Mouse (Mus musculus) forebrain, embryonic 14.5 days (tissue): ENCODE measurements around the gene Fstl3. TPM values are rescaled to one million over a fixed set of nuclear protein-coding genes. Genes with fewer than 3 reads are reported as not detected.

Experiments
- ATAC-seq: fragments of 200-750 bp; cut with Nextera tagmentation; 2 replicates; pipeline ENCODE4 v1.8.0; 2017; ENCODE audit warnings: mild to moderate bottlenecking, moderate library complexity
- DNase-seq: peaks from one replicate; pipeline ENCODE4 v3.0.0-alpha.2; 2015; ENCODE audit warnings: low spot score
- H3K27ac ChIP-seq: fragments of 300-500 bp; sonication (generic); 2 replicates; pipeline ENCODE4 v1.5.1; 2014; ENCODE audit warnings: low read depth, mild to moderate bottlenecking, control low read depth, low read length, moderate library complexity
- H3K27me3 ChIP-seq: fragments of 300-500 bp; sonication (generic); replicated peaks from 2 replicates; pipeline ENCODE4 v1.6.1; 2014; ENCODE audit warnings: low read length, control low read depth, mixed read lengths; ENCODE audit not compliant: control insufficient read depth, insufficient read depth
- H3K36me3 ChIP-seq: fragments of 300-500 bp; sonication (generic); 2 replicates; pipeline ENCODE4 v1.6.1; 2014; ENCODE audit warnings: low read length, control low read depth; ENCODE audit not compliant: control insufficient read depth, insufficient read depth
- H3K4me1 ChIP-seq: fragments of 300-500 bp; sonication (generic); 2 replicates; pipeline ENCODE4 v1.6.1; 2014; ENCODE audit warnings: antibody characterized with exemption, low read length, control low read depth; ENCODE audit not compliant: control insufficient read depth, insufficient read depth
- H3K4me2 ChIP-seq: fragments of 300-500 bp; sonication (generic); 2 replicates; pipeline ENCODE4 v1.6.1; 2014; ENCODE audit warnings: mild to moderate bottlenecking, control low read depth, low read length
- H3K4me3 ChIP-seq: fragments of 300-500 bp; sonication (generic); 2 replicates; pipeline ENCODE4 v1.5.1; 2014; ENCODE audit warnings: low read depth, low read length, control low read depth
- H3K9ac ChIP-seq: fragments of 300-500 bp; sonication (generic); 2 replicates; pipeline ENCODE4 v1.6.1; 2014; ENCODE audit warnings: mild to moderate bottlenecking, low read length, control low read depth, moderate library complexity
- H3K9me3 ChIP-seq: fragments of 300-500 bp; sonication (generic); replicated peaks from 2 replicates; pipeline ENCODE4 v1.6.1; 2016; ENCODE audit warnings: low read length, control low read depth, mixed read lengths; ENCODE audit not compliant: control insufficient read depth
- WGBS: fragments of 180-500 bp; shearing (Covaris S2); extraction: QIAGEN DNeasy Blood & Tissue Kit; methylation state at CpG from one replicate; pipeline ENCODE4 v1.1.7; 2014; 5-methylcytosine and 5-hydroxymethylcytosine counted together
- polyA plus RNA-seq: library from polyadenylated mRNA; unstranded; fragments of >200 nt; fragmentation: Nextera tagmentation; extraction: Ambion mirVana; gene quantifications from 2 replicates; pipeline ENCODE4 v1.2.1, GENCODE M21; 2014

Fstl3 gene
- 0.58 and 0.96 TPM in 2 replicates for polyA plus RNA-seq

DNA sequence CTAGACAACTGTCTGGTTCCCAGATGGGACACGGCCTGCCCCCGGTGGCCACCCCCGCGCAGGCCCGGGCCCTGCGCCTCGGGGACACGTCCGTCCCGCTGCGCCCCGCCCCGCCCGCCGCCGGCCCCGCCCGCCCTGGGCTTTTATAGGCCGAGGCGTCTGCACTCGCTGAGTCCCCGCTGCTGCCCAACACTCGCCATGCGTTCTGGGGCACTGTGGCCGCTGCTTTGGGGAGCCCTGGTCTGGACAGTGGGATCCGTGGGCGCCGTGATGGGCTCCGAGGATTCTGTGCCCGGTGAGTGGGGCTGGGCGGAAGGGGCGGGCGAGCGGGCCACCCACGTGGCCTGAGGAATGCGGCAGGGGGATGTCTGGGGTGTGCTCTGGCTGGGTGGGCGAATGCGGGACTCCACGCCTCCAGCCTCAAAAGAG lies at the start of gene Fstl3:
Gene Fstl3 (plus strand): TSS at position 170 of the 429 bp plus-strand sequence.
- Histone ChIP-seq H3K4me1 (peaks cover 9% of the 10 kb centered on the region), H3K27me3 (peaks cover 37% of the 10 kb centered on the region), H3K36me3 (no peaks in the 10 kb centered on the region), H3K9me3 (no peaks in the 10 kb centered on the region), H3K9ac (peak within 1 kb of the TSS; percentile 17; the same call in 1 of the 2 replicates), H3K4me2 (peak within 1 kb of the TSS; percentile 44), H3K4me3 (0 out of 2 replicates have a peak within 1 kb of the TSS, but pooled peaks have one; percentile 1), H3K27ac (no peak within 1 kb of the TSS)
- WGBS = 3% methylated on average over 39 of the region's 39 CpGs
- DNase-seq = no peak
- ATAC-seq = no peak

GRCm38 (mm10) chr10:79728323-79729249 lies 48.5 kb upstream of the Fstl3 start:
- Histone ChIP-seq H3K4me2 (no peak overlapping the region), H3K4me1 (no peaks in the 10 kb centered on the region), H3K27me3 (no peaks in the 10 kb centered on the region), H3K36me3 (peaks cover under 1% of the 10 kb centered on the region; the same call in 1 of the 2 replicates), H3K9me3 (no peaks in the 10 kb centered on the region), H3K27ac (no peak overlapping the region), H3K4me3 (no peak overlapping the region), H3K9ac (no peak overlapping the region)
- WGBS = 76% methylated on average over 28 of the region's 28 CpGs
- ATAC-seq (no peak), DNase-seq (no peak)

GRCm38 (mm10) chr10:79729357-79729965 lies 47.6 kb upstream of the Fstl3 start:
- no peaks in the 10 kb centered on the region for H3K9me3 ChIP-seq
- no peak overlapping the region for H3K9ac ChIP-seq
- DNase-seq = no peak
- no peak overlapping the region for H3K27ac ChIP-seq
- H3K4me1 ChIP-seq = no peaks in the 10 kb centered on the region
- H3K4me2 ChIP-seq = no peak overlapping the region
- H3K4me3 ChIP-seq = no peak overlapping the region
- H3K36me3 ChIP-seq = peaks cover 9% of the 10 kb centered on the region; the same call in 1 of the 2 replicates
- 0 out of 2 replicates have a peak, but pooled peaks have one; percentile 27 for ATAC-seq
- H3K27me3 ChIP-seq = no peaks in the 10 kb centered on the region
- 69% methylated on average over 13 of the region's 13 CpGs for whole genome bisulfite sequencing

GRCm38 (mm10) chr10:79732500-79732899 lies 44.6 kb upstream of the Fstl3 start:
- ATAC-seq (no peak), DNase-seq (no peak)
- H3K4me2 ChIP-seq = no peak overlapping the region
- 96% methylated on average over 1 of the region's 1 CpGs for WGBS
- no peak overlapping the region for H3K9ac ChIP-seq
- no peak overlapping the region for H3K27ac ChIP-seq
- 0 out of 2 replicates have a peak, but pooled peaks cover 2% of the 10 kb centered on the region for H3K27me3 ChIP-seq
- no peaks in the 10 kb centered on the region for H3K4me1 ChIP-seq
- peaks cover 38% of the 10 kb centered on the region for H3K36me3 ChIP-seq
- H3K4me3 ChIP-seq = no peak overlapping the region
- H3K9me3 ChIP-seq = 0 out of 2 replicates have a peak, but pooled peaks cover 2% of the 10 kb centered on the region

DNA sequence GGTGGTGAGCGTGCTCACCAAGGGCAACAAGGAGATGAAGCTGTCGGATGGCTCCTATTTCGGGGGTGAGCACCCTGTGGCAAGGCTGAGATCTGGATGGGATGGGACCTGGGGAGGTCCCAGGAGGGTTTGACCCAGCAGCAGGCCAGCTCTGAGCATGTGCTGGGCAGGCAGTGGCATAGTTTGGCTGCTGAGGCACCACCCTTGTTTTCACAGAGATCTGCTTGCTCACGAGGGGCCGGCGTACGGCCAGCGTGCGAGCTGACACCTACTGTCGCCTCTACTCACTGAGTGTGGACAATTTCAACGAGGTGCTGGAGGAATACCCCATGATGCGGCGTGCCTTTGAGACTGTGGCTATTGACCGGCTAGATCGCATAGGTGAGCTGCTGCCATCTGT lies 43.2 kb upstream of the Fstl3 start:
- Histone ChIP-seq H3K9me3 (peaks cover 6% of the 10 kb centered on the region), H3K27me3 (0 out of 2 replicates have a peak, but pooled peaks cover 2% of the 10 kb centered on the region), H3K36me3 (peaks cover 52% of the 10 kb centered on the region), H3K27ac (no peak overlapping the region), H3K4me3 (no peak overlapping the region), H3K9ac (no peak overlapping the region), H3K4me2 (no peak overlapping the region), H3K4me1 (no peaks in the 10 kb centered on the region)
- ATAC-seq (no peak), DNase-seq (no peak)
- WGBS = 91% methylated on average over 15 of the region's 15 CpGs

- H3K4me1 ChIP-seq = no peaks in the 10 kb centered on the region
- 0 out of 2 replicates have a peak, but pooled peaks cover 2% of the 10 kb centered on the region for H3K27me3 ChIP-seq
- H3K27ac ChIP-seq = no peak overlapping the region
- WGBS = 42% methylated on average over 52 of the region's 52 CpGs
- H3K4me3 ChIP-seq = no peak overlapping the region
- DNase-seq (no peak), ATAC-seq (no peak)
- H3K4me2 ChIP-seq = no peak overlapping the region
- peaks cover 19% of the 10 kb centered on the region for H3K9me3 ChIP-seq
- no peak overlapping the region for H3K9ac ChIP-seq
- peaks cover 67% of the 10 kb centered on the region for H3K36me3 ChIP-seq
Observed at GRCm38 (mm10) chr10:79735361-79735760, 41.7 kb upstream of the Fstl3 start.

- Histone ChIP-seq H3K4me3 (no peak overlapping the region), H3K27me3 (0 out of 2 replicates have a peak, but pooled peaks cover 2% of the 10 kb centered on the region), H3K4me1 (no peaks in the 10 kb centered on the region), H3K9me3 (peaks cover 19% of the 10 kb centered on the region), H3K27ac (no peak overlapping the region), H3K4me2 (no peak overlapping the region), H3K36me3 (peaks cover 80% of the 10 kb centered on the region), H3K9ac (no peak overlapping the region)
- no peak for DNase-seq
- 90% methylated on average over 14 of the region's 14 CpGs for WGBS
- ATAC-seq = no peak
Observed at GRCm38 (mm10) chr10:79736706-79737105, 40.4 kb upstream of the Fstl3 start.

DNA sequence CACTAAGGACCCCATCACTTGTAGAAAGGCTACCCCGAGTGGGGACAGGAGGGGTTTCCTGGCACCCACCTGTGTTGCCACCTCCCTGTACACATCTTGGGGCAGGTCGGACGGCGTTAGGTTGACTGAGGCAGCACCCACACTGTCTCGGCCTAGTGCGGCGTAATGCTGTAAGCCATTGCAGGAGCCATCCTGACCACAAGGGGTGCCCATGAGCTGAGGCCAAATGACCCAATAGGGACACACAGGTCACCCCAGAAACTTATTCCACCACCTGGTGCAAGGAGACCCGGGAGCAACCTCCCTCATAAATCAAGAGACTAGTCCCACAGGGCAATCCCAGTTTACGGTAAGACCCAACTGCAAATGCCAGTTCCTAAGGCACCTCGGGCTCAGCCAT lies 38.8 kb upstream of the Fstl3 start:
- Histone ChIP-seq H3K9ac (no peak overlapping the region), H3K4me1 (no peaks in the 10 kb centered on the region), H3K4me3 (no peak overlapping the region), H3K27ac (no peak overlapping the region), H3K4me2 (no peak overlapping the region), H3K36me3 (peaks cover 95% of the 10 kb centered on the region), H3K27me3 (0 out of 2 replicates have a peak, but pooled peaks cover 2% of the 10 kb centered on the region), H3K9me3 (peaks cover 19% of the 10 kb centered on the region)
- no peak for DNase-seq
- ATAC-seq = no peak
- 88% methylated on average over 10 of the region's 10 CpGs for WGBS
